Mouse (Mus musculus) adrenal gland, adult (tissue): ENCODE results near the gene Papln.
A peak's percentile ranks its signal among the peaks of the same experiment; 100 is the strongest.

Source experiments
- DNase-seq, 2 experiments: peaks; one replicate each; pipeline ENCODE4 v3.0.0; 2022 to 2023; ENCODE audit warnings: low spot score in 1 of 2; ENCODE audit not compliant: inconsistent age in 2 of 2

Gene Papln

GRCm38 (mm10) chr12:83816616-83817015 is 53.2 kb downstream of the Papln start:
- peak in 1 of 2 experiments; percentile 43 for DNase-seq

DNA sequence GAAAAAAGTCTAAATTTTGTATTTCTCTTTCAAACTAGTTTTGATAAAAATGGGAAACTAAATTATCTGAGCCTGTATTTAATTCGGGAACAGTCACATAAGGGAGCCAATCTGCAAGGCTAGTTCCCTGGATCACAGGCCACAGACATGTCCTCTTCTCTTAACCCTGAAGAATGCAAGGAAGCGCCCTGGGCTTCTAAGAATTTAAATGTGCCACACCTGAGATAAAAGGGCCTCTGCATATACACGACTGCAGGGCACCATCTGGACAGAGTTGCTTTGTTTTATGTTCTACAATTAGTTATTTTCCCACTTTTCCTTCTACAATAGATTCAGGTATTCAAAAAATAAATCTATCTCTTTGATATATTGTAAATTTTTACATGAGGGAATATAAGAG is 67.0 kb downstream of the Papln start:
- DNase-seq, result no peak

DNA sequence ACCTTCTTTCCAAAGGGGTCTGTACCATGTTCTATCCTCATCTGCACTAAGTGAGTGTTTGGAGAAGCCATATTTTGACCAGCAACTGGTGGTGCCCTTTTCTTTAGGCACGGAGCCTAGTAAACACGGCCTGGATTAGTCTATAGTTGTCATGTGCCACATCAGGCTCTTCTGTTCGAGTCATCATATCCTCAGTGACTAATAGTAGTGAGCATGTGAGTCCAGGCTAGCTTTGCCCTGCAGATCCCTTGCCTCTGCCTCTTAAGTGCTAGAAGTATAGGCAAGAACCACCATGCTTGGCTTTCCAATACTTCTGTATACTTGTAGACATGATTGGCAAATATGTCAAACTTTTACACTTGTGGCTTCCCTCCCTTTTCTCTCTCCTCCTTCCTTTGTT is 70.5 kb downstream of the Papln start:
- no peak for DNase-seq

GRCm38 (mm10) chr12:83841409-83842190 is 78.2 kb downstream of the Papln start:
- DNase-seq, result no peak
